Mouse (Mus musculus) neural tube, embryonic 12.5 days (tissue): ENCODE measurements at regions not wholly inside any gene's neighbourhood (a gene's known extent, or its start where the extent isn't known, plus 50 kb on each side); places are given as distances from the start of the nearest gene placed in this dataset.
"Not testable (repeated sequence)": the region's sequence is repeated elsewhere in the genome, so short reads cannot be mapped to it uniquely, and the experiment has no call there.

ENCODE experiments used
- ATAC-seq: fragments of 200-750 bp; cut with Nextera tagmentation; 2 replicates; pipeline ENCODE4 v1.8.0; 2017; ENCODE audit warnings: low read depth, mild to moderate bottlenecking, moderate TSS enrichment, moderate library complexity; ENCODE audit not compliant: low FRiP score
- H3K27ac ChIP-seq: fragments of 300-500 bp; sonication (generic); 2 replicates; pipeline ENCODE4 v1.5.1; 2016
- H3K27me3 ChIP-seq: fragments of 300-500 bp; sonication (generic); replicated peaks from 2 replicates; pipeline ENCODE4 v1.6.1; 2016; ENCODE audit warnings: mild to moderate bottlenecking
- H3K36me3 ChIP-seq: fragments of 300-500 bp; sonication (generic); 2 replicates; pipeline ENCODE4 v1.6.1; 2016; ENCODE audit warnings: mild to moderate bottlenecking
- H3K4me1 ChIP-seq: fragments of 300-500 bp; sonication (generic); 2 replicates; pipeline ENCODE4 v1.6.1; 2016
- H3K4me2 ChIP-seq: fragments of 300-500 bp; sonication (generic); replicated peaks from 2 replicates; pipeline ENCODE4 v1.6.1; 2016; ENCODE audit warnings: mild to moderate bottlenecking
- H3K4me3 ChIP-seq: fragments of 300-500 bp; sonication (generic); 2 replicates; pipeline ENCODE4 v1.5.1; 2016
- H3K9ac ChIP-seq: fragments of 300-500 bp; sonication (generic); 2 replicates; pipeline ENCODE4 v1.6.1; 2016; ENCODE audit warnings: mild to moderate bottlenecking
- H3K9me3 ChIP-seq: fragments of 300-500 bp; sonication (generic); 2 replicates; pipeline ENCODE4 v1.6.1; 2016; ENCODE audit warnings: mild to moderate bottlenecking
- WGBS: fragments of 180-500 bp; shearing (Covaris S2); methylation state at CpG from one replicate; pipeline ENCODE4 v1.1.7; 2016; 5-methylcytosine and 5-hydroxymethylcytosine counted together

- no peak for ATAC-seq
- Histone ChIP-seq H3K4me1 (no peaks in the 10 kb centered on the region), H3K9ac (no peak overlapping the region), H3K27ac (no peak overlapping the region), H3K4me2 (no peak overlapping the region), H3K36me3 (no peaks in the 10 kb centered on the region), H3K9me3 (no peaks in the 10 kb centered on the region), H3K4me3 (no peak overlapping the region), H3K27me3 (no peaks in the 10 kb centered on the region)
- 86% methylated on average over 7 of the region's 7 CpGs for WGBS
These were observed 850.4 kb downstream of the Robo2 start for GRCm38 (mm10) chr16:73561216-73561615.

DNA sequence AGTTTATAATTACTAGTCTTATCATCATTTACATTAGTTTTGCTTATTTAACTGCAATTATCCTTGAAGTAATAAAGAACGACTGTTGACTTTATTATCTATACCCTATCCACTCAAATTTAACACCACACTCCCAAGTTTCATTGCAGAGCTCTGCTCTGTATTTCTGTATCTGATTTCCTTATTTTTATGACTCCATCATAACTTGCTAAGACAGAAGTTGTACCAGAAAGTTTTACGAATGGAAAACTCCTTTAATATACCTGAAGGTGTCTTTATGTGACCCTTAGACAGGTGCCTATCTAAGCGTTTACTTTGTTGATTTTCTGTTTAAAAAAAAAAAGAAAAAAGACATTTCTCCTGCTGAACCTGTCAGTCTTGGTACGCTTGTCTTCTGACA, 854.7 kb downstream of the Robo2 start:
- 92% methylated on average over 4 of the region's 4 CpGs for WGBS
- Histone ChIP-seq H3K4me1 (no peaks in the 10 kb centered on the region), H3K4me3 (no peak overlapping the region), H3K9me3 (no peaks in the 10 kb centered on the region), H3K4me2 (no peak overlapping the region), H3K27me3 (no peaks in the 10 kb centered on the region), H3K9ac (no peak overlapping the region), H3K36me3 (no peaks in the 10 kb centered on the region), H3K27ac (no peak overlapping the region)
- no peak for ATAC-seq

GRCm38 (mm10) chr16:73543651-73544050, 868.0 kb downstream of the Robo2 start:
- no peaks in the 10 kb centered on the region for H3K4me1 ChIP-seq
- H3K9me3 ChIP-seq = no peaks in the 10 kb centered on the region
- H3K4me2 ChIP-seq = no peak overlapping the region
- no peaks in the 10 kb centered on the region for H3K36me3 ChIP-seq
- H3K9ac ChIP-seq = no peak overlapping the region
- H3K27ac ChIP-seq = no peak overlapping the region
- no peaks in the 10 kb centered on the region for H3K27me3 ChIP-seq
- ATAC-seq = no peak
- 87% methylated on average over 3 of the region's 3 CpGs for WGBS
- H3K4me3 ChIP-seq = no peak overlapping the region

- no peak for ATAC-seq
- Histone ChIP-seq H3K4me1 (no peaks in the 10 kb centered on the region), H3K4me3 (no peak overlapping the region), H3K27ac (no peak overlapping the region), H3K27me3 (no peaks in the 10 kb centered on the region), H3K4me2 (no peak overlapping the region), H3K36me3 (no peaks in the 10 kb centered on the region), H3K9ac (no peak overlapping the region), H3K9me3 (no peaks in the 10 kb centered on the region)
- WGBS = 93% methylated on average over 7 of the region's 7 CpGs
These were observed 873.6 kb downstream of the Robo2 start for GRCm38 (mm10) chr16:73538040-73538439.

GRCm38 (mm10) chr16:73537541-73537940, 874.1 kb downstream of the Robo2 start:
- ATAC-seq = no peak
- no peaks in the 10 kb centered on the region for H3K36me3 ChIP-seq
- no peak overlapping the region for H3K4me3 ChIP-seq
- no peaks in the 10 kb centered on the region for H3K27me3 ChIP-seq
- no peak overlapping the region for H3K9ac ChIP-seq
- H3K9me3 ChIP-seq = no peaks in the 10 kb centered on the region
- no peak overlapping the region for H3K27ac ChIP-seq
- no peaks in the 10 kb centered on the region for H3K4me1 ChIP-seq
- H3K4me2 ChIP-seq = no peak overlapping the region
- 91% methylated on average over 7 of the region's 7 CpGs for WGBS

DNA sequence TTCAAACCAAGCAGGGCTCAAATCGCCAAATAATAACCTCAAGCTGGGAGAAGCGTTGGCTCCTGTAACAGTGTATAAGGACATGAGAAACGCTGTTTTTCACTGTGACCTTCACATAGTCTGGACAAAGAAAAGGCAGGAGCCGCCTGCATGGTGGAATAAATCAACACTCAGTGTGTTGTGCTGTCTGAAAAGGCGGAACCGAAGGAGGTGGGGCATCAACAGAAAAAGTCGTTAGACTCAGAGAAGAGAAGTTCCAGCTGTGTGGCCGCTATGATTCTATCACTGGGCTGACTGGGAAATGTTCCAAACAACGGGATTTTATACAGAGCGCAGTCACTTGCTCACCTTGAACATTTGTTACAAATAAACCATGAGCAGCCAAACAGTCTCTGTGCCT, 881.4 kb downstream of the Robo2 start:
- Histone ChIP-seq H3K4me1 (peaks cover 9% of the 10 kb centered on the region; the same call in 1 of the 2 replicates), H3K4me3 (no peak overlapping the region), H3K36me3 (no peaks in the 10 kb centered on the region), H3K9me3 (no peaks in the 10 kb centered on the region), H3K27ac (no peak overlapping the region), H3K9ac (no peak overlapping the region), H3K27me3 (no peaks in the 10 kb centered on the region), H3K4me2 (peak overlapping the region; percentile 49)
- ATAC-seq = peak; percentile 89; the same call in 1 of the 2 replicates
- WGBS = 12% methylated on average over 10 of the region's 10 CpGs

DNA sequence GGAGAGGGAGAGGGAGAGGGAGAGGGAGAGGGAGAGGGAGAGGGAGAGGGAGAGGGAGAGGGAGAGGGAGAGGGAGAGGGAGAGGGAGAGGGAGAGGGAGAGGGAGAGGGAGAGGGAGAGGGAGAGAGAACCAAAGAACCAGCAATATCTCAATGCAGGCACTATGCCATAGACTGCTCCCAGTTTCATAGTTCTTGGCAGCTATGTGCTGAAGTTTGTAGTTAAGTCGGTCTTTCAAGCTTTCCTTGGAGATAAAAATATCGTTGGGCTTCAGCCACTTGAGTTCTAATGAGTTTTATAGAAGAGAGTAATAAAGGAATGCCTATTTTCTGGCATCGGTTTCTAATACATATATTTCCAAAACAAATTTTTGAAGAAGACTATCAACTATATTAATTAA, 888.7 kb downstream of the Robo2 start:
- not testable (repeated sequence) for H3K4me3 ChIP-seq, H3K9ac ChIP-seq, H3K36me3 ChIP-seq, H3K4me1 ChIP-seq, H3K9me3 ChIP-seq, ATAC-seq, H3K27me3 ChIP-seq, H3K4me2 ChIP-seq, H3K27ac ChIP-seq
- 93% methylated on average over 3 of the region's 3 CpGs for WGBS

GRCm38 (mm10) chr16:73504759-73505158, 906.9 kb downstream of the Robo2 start:
- Histone ChIP-seq H3K9ac (no peak overlapping the region), H3K4me1 (no peaks in the 10 kb centered on the region), H3K27ac (no peak overlapping the region), H3K4me2 (no peak overlapping the region), H3K9me3 (no peaks in the 10 kb centered on the region), H3K4me3 (no peak overlapping the region), H3K27me3 (0 out of 2 replicates have a peak, but pooled peaks cover 3% of the 10 kb centered on the region), H3K36me3 (no peaks in the 10 kb centered on the region)
- ATAC-seq = no peak

GRCm38 (mm10) chr16:73498636-73499208, 912.9 kb downstream of the Robo2 start:
- ATAC-seq = peak; percentile 87

GRCm38 (mm10) chr16:73483214-73483856, 928.3 kb downstream of the Robo2 start:
- ATAC-seq = no peak
- H3K36me3 ChIP-seq = no peaks in the 10 kb centered on the region
- H3K27me3 ChIP-seq = no peaks in the 10 kb centered on the region
- no peak overlapping the region for H3K4me3 ChIP-seq
- no peak overlapping the region for H3K27ac ChIP-seq
- no peak overlapping the region for H3K4me2 ChIP-seq
- H3K9me3 ChIP-seq = no peaks in the 10 kb centered on the region
- no peaks in the 10 kb centered on the region for H3K4me1 ChIP-seq
- H3K9ac ChIP-seq = no peak overlapping the region
- 92% methylated on average over 2 of the region's 2 CpGs for WGBS

More at GRCm38 (mm10) chr16:73498636-73499208, 912.9 kb downstream of the Robo2 start:
- no peaks in the 10 kb centered on the region for H3K9me3 ChIP-seq
- no peaks in the 10 kb centered on the region for H3K36me3 ChIP-seq
- 0 out of 2 replicates have a peak, but pooled peaks cover 3% of the 10 kb centered on the region for H3K27me3 ChIP-seq
- no peak overlapping the region for H3K27ac ChIP-seq
- H3K4me2 ChIP-seq = no peak overlapping the region
- no peak overlapping the region for H3K9ac ChIP-seq
- no peaks in the 10 kb centered on the region for H3K4me1 ChIP-seq
- no peak overlapping the region for H3K4me3 ChIP-seq
- WGBS = 15% methylated on average over 1 of the region's 1 CpGs

- no peak for ATAC-seq
- WGBS = 65% methylated on average over 6 of the region's 6 CpGs
- Histone ChIP-seq H3K4me1 (no peaks in the 10 kb centered on the region), H3K9me3 (no peaks in the 10 kb centered on the region), H3K4me2 (no peak overlapping the region), H3K9ac (no peak overlapping the region), H3K36me3 (no peaks in the 10 kb centered on the region), H3K27ac (no peak overlapping the region), H3K27me3 (no peaks in the 10 kb centered on the region), H3K4me3 (no peak overlapping the region)
These were observed 929.4 kb downstream of the Robo2 start for GRCm38 (mm10) chr16:73482176-73482575.

DNA sequence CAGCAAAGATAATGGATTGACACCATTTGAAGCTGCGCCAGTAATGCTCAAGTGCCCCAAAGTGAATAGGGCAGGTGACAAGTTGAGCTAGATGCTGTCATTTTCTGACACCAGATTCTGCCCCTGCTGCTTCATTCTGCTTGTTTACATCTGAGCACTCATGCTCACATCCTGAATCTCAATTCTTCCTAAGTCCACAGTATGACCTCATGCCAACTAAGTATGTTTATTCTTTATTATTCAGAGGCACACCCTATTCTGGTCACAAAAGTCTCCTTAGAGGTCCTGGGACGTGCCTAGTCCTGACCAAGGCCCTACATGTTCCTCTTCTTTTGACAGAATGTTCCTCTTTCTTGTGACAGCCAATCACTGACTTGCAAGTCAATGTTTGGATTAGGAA, 938.1 kb downstream of the Robo2 start:
- Histone ChIP-seq H3K4me2 (no peak overlapping the region), H3K27me3 (no peaks in the 10 kb centered on the region), H3K9ac (no peak overlapping the region), H3K4me1 (no peaks in the 10 kb centered on the region), H3K27ac (no peak overlapping the region), H3K4me3 (no peak overlapping the region), H3K36me3 (no peaks in the 10 kb centered on the region), H3K9me3 (no peaks in the 10 kb centered on the region)
- ATAC-seq = no peak
- whole genome bisulfite sequencing = 77% methylated on average over 2 of the region's 2 CpGs

GRCm38 (mm10) chr16:73471547-73471946, 940.1 kb downstream of the Robo2 start:
- Histone ChIP-seq H3K4me2 (no peak overlapping the region), H3K9me3 (no peaks in the 10 kb centered on the region), H3K9ac (no peak overlapping the region), H3K4me3 (no peak overlapping the region), H3K27ac (no peak overlapping the region), H3K36me3 (no peaks in the 10 kb centered on the region), H3K4me1 (no peaks in the 10 kb centered on the region), H3K27me3 (no peaks in the 10 kb centered on the region)
- 77% methylated on average over 5 of the region's 5 CpGs for WGBS
- no peak for ATAC-seq
